Mouse (Mus musculus): Measurements from ENCODE around the gene Efnb3.

Efnb3 gene

GRCm38 (mm10) chr11:69582230-69582805, 22.3 kb upstream of the Efnb3 start:
- no peak for DNase-seq

GRCm38 (mm10) chr11:69581814-69582213, 21.8 kb upstream of the Efnb3 start:
- no peak for DNase-seq

DNA sequence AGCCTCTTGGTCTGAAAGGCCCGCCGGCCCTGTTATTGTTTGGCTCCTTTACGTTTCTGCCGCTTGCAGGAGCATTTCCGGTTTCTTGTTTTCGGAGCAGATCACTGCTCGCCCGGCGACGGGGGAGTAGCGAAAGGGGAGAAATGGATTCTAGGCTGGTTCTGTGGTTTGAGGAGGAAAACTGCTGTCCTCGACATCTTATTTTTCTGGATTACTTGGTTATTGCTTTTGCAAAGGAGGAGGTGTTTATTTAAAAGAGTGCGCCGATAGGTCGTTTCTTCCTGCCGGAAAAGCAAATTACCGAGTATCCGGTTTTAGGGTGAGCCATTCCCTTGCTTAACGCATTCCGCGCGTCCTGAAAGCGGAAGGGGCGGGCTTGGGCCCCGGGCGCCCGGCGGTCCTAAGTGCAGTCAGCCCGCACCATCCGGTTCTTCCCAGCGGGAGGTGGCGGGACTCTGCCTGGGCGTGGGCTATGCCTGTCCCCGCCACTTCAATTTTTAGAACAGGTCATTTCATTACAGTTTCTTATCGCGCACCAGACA, 21.2 kb upstream of the Efnb3 start:
- DNase-seq, result peak; percentile 97 to 98

DNA sequence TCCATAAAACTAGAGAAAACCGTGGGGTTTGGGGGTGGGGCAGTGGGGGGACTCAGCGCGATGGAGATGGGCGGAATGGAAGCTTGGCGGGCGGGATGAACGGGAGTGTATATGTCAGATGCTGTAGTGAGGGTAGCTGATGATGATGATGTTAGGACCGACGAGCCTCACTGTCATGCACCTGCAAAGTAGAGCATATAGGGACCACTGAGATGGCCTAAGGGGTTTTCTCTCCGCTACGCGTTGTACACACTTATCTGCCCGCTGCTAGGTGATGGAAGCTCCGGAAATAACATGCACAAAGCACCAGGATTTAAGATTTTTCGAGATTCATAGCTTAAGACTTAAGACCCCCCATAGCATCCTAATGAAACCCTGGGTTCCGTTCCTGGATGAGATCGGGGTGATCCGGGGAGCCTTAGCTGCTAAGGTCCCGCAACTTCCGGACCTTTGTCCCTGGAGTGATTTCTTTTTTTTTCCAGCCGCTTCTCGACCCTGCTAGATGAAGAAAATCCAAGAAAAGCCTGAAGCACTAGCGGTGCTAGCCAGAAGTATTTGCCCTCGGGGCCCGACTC, 20.7 kb upstream of the Efnb3 start:
- no peak for DNase-seq

DNA sequence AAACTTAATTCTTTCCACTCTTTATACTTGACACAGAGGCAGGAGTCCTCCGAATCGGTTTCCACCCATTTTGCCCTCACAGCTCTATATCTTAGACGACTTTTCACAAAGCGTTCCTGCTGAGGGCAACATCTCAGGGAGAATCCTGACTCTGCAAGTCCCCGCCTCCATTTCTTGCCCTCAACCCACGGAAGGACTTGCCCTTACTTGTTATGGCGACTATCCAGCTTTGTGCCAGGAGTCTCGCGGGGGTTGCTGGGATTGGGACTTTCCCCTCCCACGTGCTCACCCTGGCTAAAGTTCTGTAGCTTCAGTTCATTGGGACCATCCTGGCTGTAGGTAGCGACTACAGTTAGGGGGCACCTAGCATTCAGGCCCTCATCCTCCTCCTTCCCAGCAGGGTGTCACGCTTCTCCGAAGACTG, 20.1 kb upstream of the Efnb3 start, which contains the start of the genes Wrap53 and Trp53:
Wrap53 (minus strand) TSS at position 165 of the 424 bp plus-strand sequence.
Trp53 (plus strand) TSS at position 269 of the 424 bp plus-strand sequence.
- DNase-seq, result peak; percentile 90

DNA sequence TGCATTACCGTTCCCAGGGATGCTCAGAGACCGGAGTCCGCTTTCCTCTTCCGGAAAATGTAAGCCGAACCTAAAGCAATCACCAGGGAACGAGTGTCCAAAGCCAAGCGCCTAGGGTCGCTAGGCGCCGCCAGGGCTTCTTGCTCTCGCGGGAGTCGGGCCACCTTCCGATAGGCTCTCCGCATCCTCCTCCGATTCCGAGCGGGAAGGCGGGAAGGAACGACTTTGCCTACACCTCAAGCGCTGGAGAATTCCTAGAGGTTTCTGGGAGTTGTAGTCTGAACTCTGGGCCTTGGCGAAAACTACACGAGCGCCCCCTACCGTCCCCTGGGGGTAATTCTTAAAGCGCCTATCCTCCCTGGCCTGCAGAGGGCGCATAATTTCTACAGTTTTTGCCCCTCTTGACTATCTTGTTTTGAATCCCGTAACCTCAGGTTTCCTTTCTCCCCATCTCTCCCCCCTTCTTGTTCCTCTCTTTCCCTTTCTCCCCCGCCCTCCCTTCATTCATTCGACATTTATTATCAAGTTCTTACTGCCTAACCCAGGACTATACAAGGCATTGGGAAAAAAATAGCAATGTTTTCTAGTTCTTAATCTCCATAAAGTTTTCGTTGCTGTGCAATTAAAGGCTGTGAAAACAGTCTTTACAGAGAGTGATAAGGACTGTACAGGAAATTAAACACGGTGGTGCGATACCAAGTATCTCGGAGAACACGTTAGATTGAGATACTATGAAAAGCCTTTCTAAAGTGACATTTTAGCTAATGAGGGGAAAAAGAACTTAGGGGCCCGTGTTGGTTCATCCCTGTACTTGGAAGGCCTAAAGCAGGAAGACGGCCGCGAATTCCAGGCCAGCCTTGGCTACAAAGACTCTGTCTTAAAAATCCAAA, 19.4 kb upstream of the Efnb3 start:
- peak; percentile 97 to 98 for DNase-seq

DNA sequence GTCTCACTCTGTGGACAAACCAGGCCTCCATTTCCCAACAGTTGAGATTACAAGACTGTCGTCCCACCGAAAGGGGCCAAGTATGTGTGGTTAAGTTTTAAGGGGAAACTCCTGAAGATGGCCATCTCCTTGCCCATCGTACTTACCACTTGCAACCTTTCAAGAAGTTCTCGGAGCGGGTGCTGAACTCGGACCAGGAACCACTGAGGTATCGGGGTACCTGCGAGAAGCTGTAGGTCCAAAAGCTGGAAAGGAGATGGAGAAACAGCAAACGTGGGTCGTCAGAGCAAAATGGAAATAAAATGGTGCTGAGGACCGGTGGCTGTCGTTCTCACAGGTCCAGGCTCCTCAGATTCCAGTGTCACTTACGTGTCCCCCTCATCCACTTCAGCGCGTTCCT, 18.3 kb upstream of the Efnb3 start:
- DNase-seq, result no peak

DNA sequence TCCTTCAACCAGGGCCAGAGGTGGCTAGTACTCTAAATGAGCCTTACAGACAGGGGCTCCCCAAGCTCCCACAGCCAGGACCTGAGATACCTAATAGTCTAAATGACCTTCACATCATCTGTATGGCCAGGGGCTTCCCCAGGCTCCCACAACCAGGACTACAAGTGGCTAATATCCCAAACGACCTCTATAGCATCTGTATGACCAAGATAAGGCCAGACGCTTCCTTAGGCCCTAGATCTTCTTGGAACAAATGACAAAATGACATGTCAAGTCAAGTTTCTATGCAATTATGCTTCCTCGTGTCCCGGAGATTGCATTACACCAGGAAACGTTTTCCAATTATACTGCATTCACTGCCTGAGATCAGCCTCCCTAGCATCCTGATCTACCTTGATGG, 16.3 kb upstream of the Efnb3 start:
- DNase-seq, result no peak

GRCm38 (mm10) chr11:69575220-69575619, 15.2 kb upstream of the Efnb3 start:
- DNase-seq, result peak in 1 of 2 experiments; percentile 33

GRCm38 (mm10) chr11:69565131-69565530, 5.1 kb upstream of the Efnb3 start:
- no peak for DNase-seq

DNA sequence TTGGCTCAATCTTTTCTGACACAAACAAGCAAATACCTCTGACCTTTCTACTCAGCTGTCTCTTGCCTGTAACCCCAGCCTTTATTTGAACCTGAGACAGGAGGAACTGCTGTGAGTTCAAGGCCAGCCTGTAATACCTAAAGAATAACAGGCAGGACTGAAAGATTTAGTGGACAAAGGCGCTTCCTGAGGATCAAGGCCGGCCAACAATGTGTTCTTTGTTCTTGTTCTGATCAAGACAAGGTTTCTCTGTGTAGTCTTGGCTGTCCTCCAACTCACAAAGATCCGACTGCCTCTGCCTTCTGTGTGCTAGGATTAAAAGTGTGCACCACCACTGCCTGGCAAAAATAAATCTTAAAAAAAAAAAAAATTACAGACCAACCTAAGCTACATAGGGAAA, 4.4 kb upstream of the Efnb3 start:
- DNase-seq, result no peak

DNA sequence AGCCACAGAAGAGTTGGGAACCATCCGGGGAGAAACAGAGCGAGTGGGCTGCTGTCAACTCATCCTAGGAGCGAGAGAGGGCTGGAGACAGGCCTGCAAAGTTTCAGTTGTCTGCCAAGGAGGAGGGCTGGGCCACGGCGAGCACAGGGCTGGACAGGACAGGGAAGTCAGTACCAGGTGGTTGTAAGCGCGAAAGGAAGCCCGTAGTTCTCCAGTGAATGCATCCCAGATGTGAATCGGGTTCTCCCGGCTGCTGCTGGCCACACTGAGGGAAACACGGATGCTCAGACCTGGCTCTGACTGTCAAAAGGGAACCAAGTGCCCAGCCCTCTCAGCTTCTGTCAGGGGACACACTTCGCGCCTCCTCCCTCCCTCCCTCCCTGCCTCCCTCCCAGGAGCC, 3.4 kb upstream of the Efnb3 start:
- DNase-seq, result no peak

DNA sequence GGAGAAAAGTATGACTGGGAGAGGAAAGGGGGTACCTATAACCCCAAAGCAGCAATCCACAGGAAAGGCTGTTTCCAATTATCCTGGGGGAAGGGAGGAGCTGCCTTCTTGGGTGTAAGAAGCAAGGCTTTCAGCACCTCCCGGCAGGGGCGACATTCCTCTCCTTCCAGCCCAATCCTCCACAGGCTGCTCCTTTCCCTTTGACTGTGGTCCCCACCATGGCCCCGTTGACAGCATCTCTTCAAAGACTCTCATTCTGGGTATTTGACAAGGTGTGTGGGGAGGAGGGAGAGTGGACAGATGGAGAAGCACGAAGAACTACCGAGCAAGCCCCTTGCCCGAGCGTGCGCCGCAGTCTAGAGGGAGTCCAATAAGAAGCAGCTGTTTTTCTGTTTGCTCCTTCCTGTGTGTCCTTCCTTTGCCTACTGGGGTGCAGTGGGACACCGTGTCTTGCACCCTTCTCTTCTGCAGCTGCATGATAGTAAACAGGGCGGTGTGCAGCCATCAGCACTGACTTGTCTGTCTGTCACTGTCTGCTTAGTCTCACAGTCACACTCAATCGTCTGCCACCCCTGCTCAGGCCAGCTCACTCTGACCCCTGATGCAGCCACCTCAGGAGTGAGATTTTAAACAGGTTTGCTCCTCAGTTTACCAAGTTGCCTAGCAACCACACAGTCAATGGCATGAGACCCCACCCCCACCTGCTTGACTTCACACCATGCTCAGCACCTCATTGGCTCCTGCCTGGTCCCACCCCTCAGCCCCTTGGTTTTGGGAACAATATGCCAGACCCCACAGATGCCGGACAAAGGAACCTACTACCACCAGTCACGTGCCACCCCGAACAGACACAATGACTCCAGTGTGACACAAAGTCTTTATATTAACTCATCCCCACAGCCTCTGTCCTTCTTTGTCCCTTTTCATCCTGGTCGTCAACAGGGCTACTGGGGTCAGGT, 1.2 kb upstream of the Efnb3 start:
- no peak for DNase-seq

GRCm38 (mm10) chr11:69559183-69559582, 822 bp downstream of the Efnb3 start:
- DNase-seq, result no peak

- no peak for DNase-seq
Measured at GRCm38 (mm10) chr11:69558756-69559155, 1.2 kb downstream of the Efnb3 start.

GRCm38 (mm10) chr11:69557381-69557958, 2.5 kb downstream of the Efnb3 start:
- peak; percentile 72 to 85 for DNase-seq

- no peak for DNase-seq
Measured at GRCm38 (mm10) chr11:69554539-69555140, 5.4 kb downstream of the Efnb3 start.

DNA sequence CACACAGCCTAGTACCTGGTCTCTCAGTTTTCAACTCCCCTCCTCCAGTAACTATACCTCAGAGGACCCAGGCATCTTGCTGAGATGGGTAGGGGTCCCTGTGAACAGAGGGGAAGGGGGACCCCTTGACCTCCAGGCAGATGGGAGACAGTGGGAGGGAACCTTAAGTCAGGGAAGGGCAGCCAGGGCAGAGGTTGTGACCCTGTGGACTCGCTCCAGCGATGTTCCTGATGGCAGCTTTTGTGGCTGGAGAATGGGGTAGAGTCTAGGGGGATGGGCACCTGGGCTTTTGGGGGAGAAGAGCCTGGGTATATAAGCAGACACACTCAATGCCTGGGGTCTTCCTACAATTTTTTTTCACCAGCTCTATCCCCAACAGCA, 6.7 kb downstream of the Efnb3 start:
- no peak for DNase-seq

DNA sequence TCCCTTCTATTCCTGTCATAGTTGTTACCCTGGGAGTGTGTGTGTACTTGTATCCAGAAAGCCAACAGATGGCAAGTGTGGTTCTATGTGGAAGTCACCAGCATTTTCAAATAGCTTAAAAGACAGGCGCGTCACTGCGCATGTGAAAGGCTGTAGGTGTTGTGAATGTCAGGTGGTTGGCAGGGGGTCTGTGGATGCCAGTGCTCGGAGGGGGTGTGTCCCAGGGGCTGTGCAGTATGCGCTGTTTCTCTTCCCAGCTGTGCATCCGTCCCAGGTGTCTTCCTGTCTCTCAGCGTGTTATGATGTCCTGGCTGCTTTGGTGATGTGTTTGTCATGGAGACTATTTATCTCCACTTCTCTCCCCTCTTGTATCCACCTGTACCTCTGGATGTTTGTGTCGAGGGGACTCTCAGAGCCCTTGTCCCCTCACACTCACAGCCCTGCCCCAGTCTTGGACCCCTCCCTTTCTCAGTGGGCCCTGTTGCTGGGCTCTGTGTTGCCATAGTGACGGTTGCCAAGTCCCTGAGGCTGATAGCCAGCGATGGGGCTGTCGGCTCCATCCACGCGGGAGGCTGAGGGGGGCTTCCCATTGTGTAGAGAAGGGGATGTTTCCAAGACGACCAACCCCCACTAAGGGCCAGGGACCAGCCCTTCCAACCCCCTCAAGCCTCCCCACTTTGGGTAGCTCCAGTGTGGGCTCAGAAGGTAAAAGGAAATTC, 7.2 kb downstream of the Efnb3 start:
- peak; percentile 63 to 73 for DNase-seq

DNA sequence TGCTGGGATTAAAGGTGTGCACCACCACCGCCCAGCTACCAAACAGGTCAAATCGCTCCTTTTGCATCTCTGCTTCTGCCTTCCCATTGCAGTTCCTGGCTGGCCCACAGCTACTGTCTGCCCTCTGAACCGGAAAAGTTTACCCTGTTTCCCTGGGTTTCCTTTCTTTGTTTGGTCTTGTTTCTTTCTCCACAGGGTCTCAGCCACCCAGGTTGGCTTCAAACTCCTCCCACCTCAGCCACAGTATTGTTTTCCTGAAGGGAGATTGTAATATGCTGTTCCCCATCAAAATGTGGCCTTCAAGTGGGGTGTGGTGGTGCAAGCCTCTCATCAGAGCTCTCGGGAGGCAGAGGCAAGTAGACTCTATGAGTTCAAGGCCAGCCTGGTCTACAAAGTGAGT, 8.7 kb downstream of the Efnb3 start:
- no peak for DNase-seq

Measured in cerebellum, postnatal 14 days (tissue).